Mouse (Mus musculus) forebrain, embryonic 14.5 days (tissue): Measurements from ENCODE around the gene Ltbp4. TPM values are rescaled to one million over a fixed set of nuclear protein-coding genes. Genes with fewer than 3 reads are reported as not detected.

ENCODE experiments used
- ATAC-seq: fragments of 200-750 bp; cut with Nextera tagmentation; 2 replicates; pipeline ENCODE4 v1.8.0; 2017; ENCODE audit warnings: mild to moderate bottlenecking, moderate library complexity
- DNase-seq: peaks from one replicate; pipeline ENCODE4 v3.0.0-alpha.2; 2015; ENCODE audit warnings: low spot score
- H3K27ac ChIP-seq: fragments of 300-500 bp; sonication (generic); 2 replicates; pipeline ENCODE4 v1.5.1; 2014; ENCODE audit warnings: low read depth, mild to moderate bottlenecking, control low read depth, low read length, moderate library complexity
- H3K27me3 ChIP-seq: fragments of 300-500 bp; sonication (generic); replicated peaks from 2 replicates; pipeline ENCODE4 v1.6.1; 2014; ENCODE audit warnings: low read length, control low read depth, mixed read lengths; ENCODE audit not compliant: control insufficient read depth, insufficient read depth
- H3K36me3 ChIP-seq: fragments of 300-500 bp; sonication (generic); 2 replicates; pipeline ENCODE4 v1.6.1; 2014; ENCODE audit warnings: low read length, control low read depth; ENCODE audit not compliant: control insufficient read depth, insufficient read depth
- H3K4me1 ChIP-seq: fragments of 300-500 bp; sonication (generic); 2 replicates; pipeline ENCODE4 v1.6.1; 2014; ENCODE audit warnings: antibody characterized with exemption, low read length, control low read depth; ENCODE audit not compliant: control insufficient read depth, insufficient read depth
- H3K4me2 ChIP-seq: fragments of 300-500 bp; sonication (generic); 2 replicates; pipeline ENCODE4 v1.6.1; 2014; ENCODE audit warnings: mild to moderate bottlenecking, control low read depth, low read length
- H3K4me3 ChIP-seq: fragments of 300-500 bp; sonication (generic); 2 replicates; pipeline ENCODE4 v1.5.1; 2014; ENCODE audit warnings: low read depth, low read length, control low read depth
- H3K9ac ChIP-seq: fragments of 300-500 bp; sonication (generic); 2 replicates; pipeline ENCODE4 v1.6.1; 2014; ENCODE audit warnings: mild to moderate bottlenecking, low read length, control low read depth, moderate library complexity
- H3K9me3 ChIP-seq: fragments of 300-500 bp; sonication (generic); replicated peaks from 2 replicates; pipeline ENCODE4 v1.6.1; 2016; ENCODE audit warnings: low read length, control low read depth, mixed read lengths; ENCODE audit not compliant: control insufficient read depth
- WGBS: fragments of 180-500 bp; shearing (Covaris S2); extraction: QIAGEN DNeasy Blood & Tissue Kit; methylation state at CpG from one replicate; pipeline ENCODE4 v1.1.7; 2014; 5-methylcytosine and 5-hydroxymethylcytosine counted together
- polyA plus RNA-seq: library from polyadenylated mRNA; unstranded; fragments of >200 nt; fragmentation: Nextera tagmentation; extraction: Ambion mirVana; gene quantifications from 2 replicates; pipeline ENCODE4 v1.2.1, GENCODE M21; 2014

Ltbp4 gene
- polyA plus RNA-seq, 1 experiment from 2014 or later = 8.0 TPM

GRCm38 (mm10) chr7:27359162-27359561 is 21.7 kb upstream of the Ltbp4 start:
- H3K36me3 ChIP-seq = no peaks in the 10 kb centered on the region
- H3K27me3 ChIP-seq = peaks cover 29% of the 10 kb centered on the region
- ATAC-seq (no peak), DNase-seq (no peak)
- WGBS = 66% methylated on average over 2 of the region's 2 CpGs
- H3K4me1 ChIP-seq = peaks cover 16% of the 10 kb centered on the region
- H3K4me3 ChIP-seq = no peak overlapping the region
- no peak overlapping the region for H3K4me2 ChIP-seq
- H3K9me3 ChIP-seq = no peaks in the 10 kb centered on the region
- no peak overlapping the region for H3K27ac ChIP-seq
- no peak overlapping the region for H3K9ac ChIP-seq

- Histone ChIP-seq H3K4me2 (no peak overlapping the region), H3K4me1 (peaks cover 16% of the 10 kb centered on the region), H3K9ac (no peak overlapping the region), H3K27ac (no peak overlapping the region), H3K9me3 (no peaks in the 10 kb centered on the region), H3K27me3 (peaks cover 21% of the 10 kb centered on the region), H3K36me3 (peaks cover 11% of the 10 kb centered on the region; the same call in 1 of the 2 replicates), H3K4me3 (no peak overlapping the region)
- WGBS = 25% methylated on average over 3 of the region's 3 CpGs
- DNase-seq (no peak), ATAC-seq (no peak)
Observed at GRCm38 (mm10) chr7:27357595-27357978, 20.1 kb upstream of the Ltbp4 start.

- H3K4me3 ChIP-seq = peak within 1 kb of the TSS; percentile 72
- peak within 1 kb of the TSS; percentile 67 for H3K4me2 ChIP-seq
- H3K4me1 ChIP-seq = peaks cover 16% of the 10 kb centered on the region
- H3K9ac ChIP-seq = peak within 1 kb of the TSS; percentile 30; the same call in 1 of the 2 replicates
- H3K36me3 ChIP-seq = peaks cover 16% of the 10 kb centered on the region
- no peaks in the 10 kb centered on the region for H3K9me3 ChIP-seq
- WGBS = 5% methylated on average over 26 of the region's 27 CpGs
- DNase-seq (no peak), ATAC-seq (no peak)
- H3K27me3 ChIP-seq = peaks cover 21% of the 10 kb centered on the region
- no peak within 1 kb of the TSS; the same call in 1 of the 2 replicates for H3K27ac ChIP-seq
Observed at GRCm38 (mm10) chr7:27356861-27357594, 19.5 kb upstream of the Ltbp4 start, which contains the start of gene Gm20479. Gm20479 (minus strand) TSS chr7:27357419.

- Histone ChIP-seq H3K4me3 (peak overlapping the region; percentile 72), H3K9ac (peak overlapping the region; percentile 30; the same call in 1 of the 2 replicates), H3K36me3 (peaks cover 24% of the 10 kb centered on the region), H3K4me1 (peaks cover 16% of the 10 kb centered on the region), H3K4me2 (peak overlapping the region; percentile 67), H3K27me3 (peaks cover 21% of the 10 kb centered on the region), H3K27ac (no peak overlapping the region), H3K9me3 (no peaks in the 10 kb centered on the region)
- ATAC-seq = peak; percentile 50
- WGBS = 2% methylated on average over 16 of the region's 16 CpGs
- no peak for DNase-seq
Observed at GRCm38 (mm10) chr7:27356248-27356647, 18.8 kb upstream of the Ltbp4 start.

GRCm38 (mm10) chr7:27355745-27356240 is 18.3 kb upstream of the Ltbp4 start, which contains the start of gene Shkbp1:
Shkbp1 (minus strand) TSS chr7:27356019.
- no peak within 1 kb of the TSS; the same call in none of the 2 replicates for H3K27ac ChIP-seq
- no peaks in the 10 kb centered on the region for H3K9me3 ChIP-seq
- peak; percentile 97 for DNase-seq
- peak within 1 kb of the TSS; percentile 72 for H3K4me3 ChIP-seq
- H3K4me1 ChIP-seq = peaks cover 16% of the 10 kb centered on the region
- H3K27me3 ChIP-seq = peaks cover 21% of the 10 kb centered on the region
- H3K9ac ChIP-seq = peak within 1 kb of the TSS; percentile 78
- H3K4me2 ChIP-seq = peak within 1 kb of the TSS; percentile 67
- H3K36me3 ChIP-seq = peaks cover 28% of the 10 kb centered on the region
- ATAC-seq = peak; percentile 94
- WGBS = 1% methylated on average over 34 of the region's 34 CpGs

- WGBS = 9% methylated on average over 14 of the region's 14 CpGs
- Histone ChIP-seq H3K4me3 (peak overlapping the region; percentile 72), H3K4me2 (peak overlapping the region; percentile 67), H3K27me3 (peaks cover 21% of the 10 kb centered on the region), H3K27ac (no peak overlapping the region; the same call in 1 of the 2 replicates), H3K36me3 (peaks cover 34% of the 10 kb centered on the region), H3K9me3 (no peaks in the 10 kb centered on the region), H3K4me1 (peaks cover 16% of the 10 kb centered on the region), H3K9ac (peak overlapping the region; percentile 78)
- peak; percentile 18 for ATAC-seq
- DNase-seq = no peak
Observed at GRCm38 (mm10) chr7:27355261-27355660, 17.8 kb upstream of the Ltbp4 start.

GRCm38 (mm10) chr7:27354783-27355182 is 17.3 kb upstream of the Ltbp4 start:
- peaks cover 36% of the 10 kb centered on the region for H3K36me3 ChIP-seq
- 44% methylated on average over 4 of the region's 4 CpGs for WGBS
- peaks cover 16% of the 10 kb centered on the region for H3K4me1 ChIP-seq
- peak overlapping the region; percentile 72 for H3K4me3 ChIP-seq
- no peak for DNase-seq
- no peak for ATAC-seq
- H3K4me2 ChIP-seq = peak overlapping the region; percentile 67
- no peaks in the 10 kb centered on the region for H3K9me3 ChIP-seq
- peaks cover 21% of the 10 kb centered on the region for H3K27me3 ChIP-seq
- H3K27ac ChIP-seq = no peak overlapping the region
- H3K9ac ChIP-seq = peak overlapping the region; percentile 78

GRCm38 (mm10) chr7:27354144-27354543 is 16.7 kb upstream of the Ltbp4 start:
- Histone ChIP-seq H3K27ac (no peak overlapping the region), H3K9ac (peak overlapping the region; percentile 78; the same call in 1 of the 2 replicates), H3K9me3 (no peaks in the 10 kb centered on the region), H3K4me2 (peak overlapping the region; percentile 67), H3K27me3 (peaks cover 21% of the 10 kb centered on the region), H3K36me3 (peaks cover 39% of the 10 kb centered on the region), H3K4me1 (peaks cover 16% of the 10 kb centered on the region), H3K4me3 (peak overlapping the region; percentile 72)
- WGBS = 22% methylated on average over 6 of the region's 6 CpGs
- DNase-seq (peak; percentile 85), ATAC-seq (no peak; the same call in 1 of the 2 replicates)

- 0 out of 2 replicates have a peak, but pooled peaks have one; percentile 22 for ATAC-seq
- no peak overlapping the region for H3K27ac ChIP-seq
- no peaks in the 10 kb centered on the region for H3K4me1 ChIP-seq
- peaks cover 84% of the 10 kb centered on the region for H3K36me3 ChIP-seq
- WGBS = 17% methylated on average over 6 of the region's 6 CpGs
- no peaks in the 10 kb centered on the region for H3K9me3 ChIP-seq
- no peak overlapping the region for H3K4me3 ChIP-seq
- DNase-seq = no peak
- H3K9ac ChIP-seq = no peak overlapping the region
- no peaks in the 10 kb centered on the region for H3K27me3 ChIP-seq
- H3K4me2 ChIP-seq = no peak overlapping the region
Observed at GRCm38 (mm10) chr7:27345444-27345843, 8.0 kb upstream of the Ltbp4 start.
